Mouse (Mus musculus) liver, embryonic 14.5 days (tissue): ENCODE results near the gene Gda. TPM values are rescaled to one million over a fixed set of nuclear protein-coding genes. Genes with fewer than 3 reads are reported as not detected.

ENCODE experiments used
- ATAC-seq: fragments of 200-750 bp; cut with Nextera tagmentation; 2 replicates; pipeline ENCODE4 v1.8.0; 2017; ENCODE audit warnings: moderate number of reproducible peaks, mild to moderate bottlenecking, moderate library complexity; ENCODE audit not compliant: insufficient read depth
- DNase-seq, 3 experiments: peaks; one replicate each; pipeline ENCODE4 v3.0.0-alpha.2; 2012 to 2013; ENCODE audit warnings: low read depth in 3 of 3, low spot score in 3 of 3
- H3K27ac ChIP-seq: fragments of 300-500 bp; sonication (generic); 2 replicates; pipeline ENCODE4 v1.5.1; 2014; ENCODE audit warnings: moderate library complexity, mild to moderate bottlenecking, control low read depth, inconsistent platforms
- H3K27me3 ChIP-seq: fragments of 300-500 bp; sonication (generic); 2 replicates; pipeline ENCODE4 v1.6.1; 2014; ENCODE audit warnings: mild to moderate bottlenecking, low read length, moderate library complexity; ENCODE audit not compliant: control insufficient read depth, insufficient read depth
- H3K36me3 ChIP-seq: fragments of 300-500 bp; sonication (generic); replicated peaks from 2 replicates; pipeline ENCODE4 v1.6.1; 2014; ENCODE audit warnings: low read depth; ENCODE audit not compliant: control insufficient read depth, insufficient read depth
- H3K4me1 ChIP-seq, 2 experiments: fragments of 200-500 bp in 1 of 2; fragments of 300-500 bp in 1 of 2; sonication (generic) in 1 of 2; replicated peaks; 2 replicates each; pipeline ENCODE4 v1.6.1; 2012 to 2014; ENCODE audit warnings: antibody characterized with exemption in 1 of 2, inconsistent platforms in 1 of 2, low read length in 1 of 2; ENCODE audit not compliant: control insufficient read depth in 2 of 2, insufficient read depth in 2 of 2
- H3K4me2 ChIP-seq: fragments of 300-500 bp; sonication (generic); 2 replicates; pipeline ENCODE4 v1.6.1; 2014; ENCODE audit warnings: low read depth, mild to moderate bottlenecking, control low read depth, moderate library complexity
- H3K4me3 ChIP-seq, 2 experiments: fragments of 200-500 bp in 1 of 2; fragments of 300-500 bp in 1 of 2; sonication (generic) in 1 of 2; 2 replicates each; pipeline ENCODE4 v1.5.1; 2012 to 2014; ENCODE audit warnings: low read depth in 2 of 2, low read length in 2 of 2, mild to moderate bottlenecking in 2 of 2, control low read depth in 1 of 2, inconsistent platforms in 1 of 2, moderate library complexity in 1 of 2; ENCODE audit not compliant: insufficient read depth in 1 of 2
- H3K9ac ChIP-seq: fragments of 300-500 bp; sonication (generic); replicated peaks from 2 replicates; pipeline ENCODE4 v1.6.1; 2014; ENCODE audit warnings: mild to moderate bottlenecking, control low read depth, moderate library complexity
- H3K9me3 ChIP-seq: fragments of 300-500 bp; sonication (generic); 2 replicates; pipeline ENCODE4 v1.6.1; 2016; ENCODE audit warnings: low read length, mixed read lengths; ENCODE audit not compliant: control insufficient read depth
- CTCF ChIP-seq: IDR thresholded peaks from 2 replicates; pipeline ENCODE4 v1.5.1; 2016; ENCODE audit warnings: antibody characterized with exemption, low read depth, control low read depth
- EP300 ChIP-seq: IDR thresholded peaks from 2 replicates; pipeline ENCODE4 v1.6.1; 2016; ENCODE audit warnings: antibody characterized with exemption, low read depth
- whole genome bisulfite sequencing: fragments of 180-500 bp; shearing (Covaris S2); extraction: QIAGEN DNeasy Blood & Tissue Kit; methylation state at CpG from one replicate; pipeline ENCODE4 v1.1.7; 2014; ENCODE audit not compliant: insufficient replicate concordance; 5-methylcytosine and 5-hydroxymethylcytosine counted together
- polyA plus RNA-seq, 2 experiments: library from polyadenylated mRNA; depleted of rRNA in 1 of 2; stranded (reverse) in 1 of 2; unstranded in 1 of 2; fragments of >200 nt; fragmentation: Nextera tagmentation in 1 of 2; extraction: Ambion mirVana in 1 of 2; gene quantifications; 2 replicates each; pipeline versions ENCODE4 v1.2.1 to v1.2.3; 2012 to 2014

The Gda gene
- polyA plus RNA-seq, 2 experiments = 0.79 to 0.87 TPM

DNA sequence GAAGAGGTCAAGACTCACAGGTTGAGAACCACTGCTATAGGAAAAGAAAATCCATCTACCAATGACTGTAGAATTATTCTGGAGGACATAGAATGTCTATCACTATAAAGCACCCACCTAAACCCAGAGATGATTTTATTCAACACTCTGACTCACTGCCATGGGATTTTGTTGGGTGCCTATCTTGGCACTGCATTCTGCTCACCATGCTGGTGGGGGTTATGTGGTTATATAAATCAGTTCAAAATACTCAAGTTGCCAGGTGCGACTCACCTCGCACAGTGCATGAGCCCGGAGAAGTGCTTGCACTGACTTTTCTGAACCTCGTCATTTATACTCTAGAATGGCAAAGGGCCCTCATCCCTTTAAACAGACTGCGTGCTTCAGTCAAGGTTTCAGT is 94.0 kb downstream of the Gda start:
- DNase-seq (no peak), ATAC-seq (no peak)
- TF ChIP-seq EP300 = no peak
- no peak for TF ChIP-seq CTCF
- H3K9ac ChIP-seq = no peak overlapping the region
- 73% methylated on average over 5 of the region's 5 CpGs for WGBS
- no peak overlapping the region for H3K27ac ChIP-seq
- peaks cover 0 to 6% of the 10 kb centered on the region in 2 experiments; a peak in 2 of 4 replicates for H3K4me1 ChIP-seq
- no peaks in the 10 kb centered on the region for H3K27me3 ChIP-seq
- H3K9me3 ChIP-seq = no peaks in the 10 kb centered on the region
- H3K4me2 ChIP-seq = no peak overlapping the region
- H3K4me3 ChIP-seq = no peak overlapping the region
- no peaks in the 10 kb centered on the region for H3K36me3 ChIP-seq

DNA sequence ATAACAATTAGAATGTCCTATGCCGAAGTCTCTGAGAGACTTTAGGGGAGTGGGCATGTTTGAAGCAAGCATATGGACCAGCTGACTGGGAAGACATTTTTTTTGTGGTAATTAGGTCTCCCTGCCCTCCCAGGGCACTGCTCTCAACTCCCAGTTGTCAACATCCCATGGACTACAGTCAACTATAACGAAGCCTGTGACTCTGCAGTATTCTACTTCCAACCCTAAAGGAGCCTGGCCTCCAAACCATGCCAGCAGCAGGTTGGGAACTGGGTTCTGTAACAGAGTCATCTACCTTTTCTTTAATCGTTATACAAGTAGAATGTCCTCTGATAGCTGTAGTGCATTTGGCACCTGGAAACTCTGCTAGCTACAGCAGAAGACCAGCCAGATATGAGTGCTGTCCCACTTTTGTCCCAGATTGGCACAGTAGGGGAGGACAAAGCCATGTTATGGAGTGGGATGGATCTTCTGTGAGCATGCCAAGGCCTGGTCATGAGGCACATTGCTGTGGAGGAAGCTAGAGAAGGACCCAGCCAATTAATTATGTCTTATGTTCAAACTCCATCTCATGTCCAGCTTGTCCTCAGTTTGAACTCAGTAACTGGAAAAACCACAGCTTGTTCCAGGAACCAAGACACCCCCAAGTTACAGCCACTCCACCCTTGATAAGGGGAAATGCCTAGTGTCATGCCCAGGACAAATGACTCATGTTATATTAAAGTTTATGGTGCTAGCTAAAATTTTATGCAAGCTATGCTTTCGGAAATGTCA is 96.6 kb downstream of the Gda start:
- Histone ChIP-seq H3K9me3 (no peaks in the 10 kb centered on the region), H3K9ac (no peak overlapping the region), H3K36me3 (no peaks in the 10 kb centered on the region), H3K27ac (no peak overlapping the region), H3K4me1 (peaks cover 0 to 6% of the 10 kb centered on the region in 2 experiments; a peak in 2 of 4 replicates), H3K27me3 (no peaks in the 10 kb centered on the region), H3K4me3 (no peak overlapping the region), H3K4me2 (no peak overlapping the region)
- TF ChIP-seq EP300 = no peak
- TF ChIP-seq CTCF = no peak
- WGBS = 53% methylated on average over 4 of the region's 4 CpGs
- ATAC-seq (peak; percentile 53; the same call in 1 of the 2 replicates), DNase-seq (peak in 1 of 3 experiments; percentile 43)

DNA sequence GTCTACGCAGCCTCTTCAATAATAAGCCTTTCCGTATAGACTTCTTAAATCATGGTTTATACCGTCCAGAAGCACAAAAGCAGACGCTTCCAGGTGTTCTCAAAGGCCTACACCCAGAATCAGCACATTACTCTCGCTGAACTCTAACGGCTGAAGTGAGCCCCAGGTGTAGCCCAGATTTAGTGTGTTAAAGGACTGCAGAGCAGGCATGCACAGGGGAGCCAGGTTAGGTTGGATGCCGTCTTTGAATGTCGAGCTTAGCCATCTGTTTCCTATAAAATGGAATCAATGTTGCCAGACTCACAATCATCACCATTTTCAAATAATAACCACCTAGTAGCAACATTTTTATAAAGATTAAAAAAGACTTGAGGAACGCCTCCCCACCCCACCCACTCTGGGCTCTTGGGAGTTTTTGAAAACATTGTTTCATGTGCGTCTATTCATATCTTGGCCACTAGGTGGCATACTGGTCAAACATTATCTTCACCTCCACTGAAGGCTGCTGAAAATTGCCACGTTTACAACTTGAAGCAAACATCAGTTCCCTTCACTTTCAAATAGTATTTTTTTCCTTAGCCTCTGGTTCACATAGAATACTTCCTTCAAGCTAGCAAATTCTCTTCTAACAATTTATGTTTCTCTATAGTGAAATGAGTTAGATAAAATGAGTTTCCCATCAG is 100.0 kb downstream of the Gda start:
- DNase-seq (peak; percentile 17 to 40 (median 23)), ATAC-seq (no peak)
- TF ChIP-seq EP300 (no peak), CTCF (peak; percentile 68; the same call in 1 of the 2 replicates)
- Histone ChIP-seq H3K9me3 (no peaks in the 10 kb centered on the region), H3K4me3 (no peak overlapping the region), H3K27me3 (no peaks in the 10 kb centered on the region), H3K4me1 (peaks cover 0 to 6% of the 10 kb centered on the region in 2 experiments; a peak in 2 of 4 replicates), H3K27ac (no peak overlapping the region), H3K4me2 (no peak overlapping the region), H3K36me3 (no peaks in the 10 kb centered on the region), H3K9ac (no peak overlapping the region)
- 47% methylated on average over 11 of the region's 11 CpGs for WGBS

DNA sequence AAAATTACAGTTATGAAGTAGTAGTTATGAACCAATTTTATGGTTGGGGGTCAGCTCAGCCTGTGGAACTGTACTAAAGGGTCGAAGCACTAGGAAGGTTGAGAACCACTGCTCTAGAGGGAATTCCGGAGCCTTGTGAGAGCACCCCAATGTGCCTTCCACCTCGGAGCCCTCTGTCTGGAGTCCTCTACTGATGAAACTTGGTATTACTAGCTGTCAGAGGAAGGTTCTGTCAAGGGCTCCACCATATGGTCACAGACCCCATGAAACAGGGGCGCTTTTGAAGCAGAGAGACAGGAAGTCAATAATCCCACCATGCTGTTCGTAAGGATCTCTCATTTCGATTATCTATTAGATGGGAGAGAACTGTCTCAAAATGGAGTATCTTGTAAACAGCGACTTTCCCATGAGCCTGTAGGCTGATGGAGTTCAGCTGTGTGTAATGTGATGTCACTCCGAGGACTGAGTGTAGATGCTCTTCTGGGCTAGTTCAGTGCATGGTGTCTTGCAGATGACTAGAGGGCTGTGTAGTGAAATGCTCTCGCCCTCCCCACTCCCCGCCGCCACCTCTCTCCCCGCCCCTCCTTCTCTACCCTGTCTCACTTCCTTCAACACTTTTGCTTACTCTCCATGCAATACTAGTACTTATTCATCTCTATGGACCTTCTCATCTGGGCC is 100.7 kb downstream of the Gda start:
- Histone ChIP-seq H3K9ac (no peak overlapping the region), H3K36me3 (no peaks in the 10 kb centered on the region), H3K9me3 (no peaks in the 10 kb centered on the region), H3K4me1 (peaks cover 0 to 4% of the 10 kb centered on the region in 2 experiments; a peak in 2 of 4 replicates), H3K27ac (no peak overlapping the region), H3K27me3 (no peaks in the 10 kb centered on the region), H3K4me2 (no peak overlapping the region), H3K4me3 (no peak overlapping the region)
- ATAC-seq (no peak), DNase-seq (no peak)
- no peak for TF ChIP-seq EP300
- TF ChIP-seq CTCF = 0 out of 2 replicates have a peak, but pooled peaks have one; percentile 4
- 69% methylated on average over 12 of the region's 12 CpGs for WGBS
